Mouse (Mus musculus): ENCODE measurements around the gene Mcm2.

Gene Mcm2

GRCm38 (mm10) chr6:88844901-88845565 lies 53.5 kb downstream of the Mcm2 start:
- DNase-seq, result no peak

GRCm38 (mm10) chr6:88843781-88844725 lies 54.5 kb downstream of the Mcm2 start:
- DNase-seq, result no peak

- no peak for DNase-seq
These were observed 55.3 kb downstream of the Mcm2 start for GRCm38 (mm10) chr6:88843241-88843640.

- DNase-seq, result peak; percentile 71
These were observed 55.8 kb downstream of the Mcm2 start for GRCm38 (mm10) chr6:88842731-88843151.

GRCm38 (mm10) chr6:88841781-88842689 lies 56.5 kb downstream of the Mcm2 start, which contains the start of gene Abtb1:
Abtb1 (minus strand) TSS chr6:88841984.
- DNase-seq, result peak; percentile 98

- DNase-seq, result no peak
These were observed 57.1 kb downstream of the Mcm2 start for GRCm38 (mm10) chr6:88841514-88841780.

GRCm38 (mm10) chr6:88840791-88841513 lies 57.6 kb downstream of the Mcm2 start:
- no peak for DNase-seq

GRCm38 (mm10) chr6:88840211-88840610 lies 58.4 kb downstream of the Mcm2 start:
- DNase-seq, result no peak

- no peak for DNase-seq
These were observed 59.2 kb downstream of the Mcm2 start for GRCm38 (mm10) chr6:88839135-88839970.

- no peak for DNase-seq
These were observed 60.0 kb downstream of the Mcm2 start for GRCm38 (mm10) chr6:88838613-88839012.

- no peak for DNase-seq
These were observed 60.6 kb downstream of the Mcm2 start for GRCm38 (mm10) chr6:88837999-88838398.

- DNase-seq, result no peak
These were observed 62.3 kb downstream of the Mcm2 start for GRCm38 (mm10) chr6:88836178-88836819.

- no peak for DNase-seq
These were observed 63.5 kb downstream of the Mcm2 start for GRCm38 (mm10) chr6:88835047-88835446.

Measured in right cerebral cortex, postnatal 25 days (tissue).